Mouse (Mus musculus) adrenal gland, adult 2 months (tissue): ENCODE measurements around the gene Spns3. TPM values are rescaled to one million over a fixed set of nuclear protein-coding genes. Genes with fewer than 3 reads are reported as not detected.
A peak's percentile ranks its signal among the peaks of the same experiment; 100 is the strongest.

Source experiments
- DNase-seq: peaks from one replicate; pipeline ENCODE4 v3.0.0; 2021
- polyA plus RNA-seq: library from polyadenylated mRNA; depleted of rRNA; stranded (reverse); fragments of >200 nt; gene quantifications from 2 replicates; pipeline ENCODE4 v1.2.3, GENCODE M21; 2012
- total RNA-seq, 2 experiments: library from RNA; stranded (reverse); gene quantifications; 2 replicates each; pipeline ENCODE4 v1.2.3; 2021

Gene Spns3
- total and polyA plus RNA-seq, 3 experiments: 0.10 to 0.39 TPM; not detected in 1

DNA sequence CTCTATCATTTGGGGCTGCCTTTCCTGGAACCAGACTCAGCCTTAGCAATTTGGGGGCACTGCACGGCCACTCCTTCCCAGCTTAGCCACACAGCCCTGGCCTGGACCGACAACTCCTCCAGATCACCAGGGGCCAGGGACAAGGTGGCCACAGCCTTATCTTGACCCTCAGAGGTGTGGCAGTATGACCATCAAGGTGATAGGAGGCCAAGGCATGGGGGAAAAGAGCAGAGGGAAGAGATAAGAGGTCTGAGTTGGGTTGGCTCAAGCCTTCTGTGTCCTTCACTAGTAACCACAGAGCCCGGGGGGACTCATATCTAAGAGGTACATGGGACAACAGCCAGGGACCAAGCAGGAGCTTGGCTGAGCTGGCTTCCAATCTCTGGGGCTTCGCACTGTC lies 68.4 kb downstream of the Spns3 start:
- DNase-seq: no peak

- DNase-seq: no peak
Observed at GRCm38 (mm10) chr11:72481313-72481712, 69.0 kb downstream of the Spns3 start.

- no peak for DNase-seq
Observed at GRCm38 (mm10) chr11:72479499-72479898, 70.8 kb downstream of the Spns3 start.

DNA sequence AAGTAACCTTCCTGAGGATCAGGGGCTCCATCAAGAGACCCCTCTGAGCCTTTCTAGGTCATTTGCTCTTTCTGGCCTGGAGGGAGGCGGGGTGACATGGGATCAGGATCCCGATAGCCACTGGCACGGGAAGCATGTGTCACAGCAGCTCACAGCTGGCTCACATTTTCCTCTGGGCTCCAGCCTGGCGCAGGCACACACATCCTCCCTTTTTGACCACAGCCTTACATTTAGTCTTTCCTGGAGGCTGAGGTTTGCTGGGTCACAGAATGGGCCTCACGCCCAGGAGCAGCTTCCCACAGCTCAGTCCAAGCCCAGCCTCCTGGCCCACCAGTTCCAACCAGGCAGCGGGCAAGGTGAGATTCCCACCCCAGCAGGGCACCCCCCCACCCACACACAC lies 72.1 kb downstream of the Spns3 start:
- peak; percentile 15 for DNase-seq

- no peak for DNase-seq
Observed at GRCm38 (mm10) chr11:72477653-72478052, 72.7 kb downstream of the Spns3 start.

DNA sequence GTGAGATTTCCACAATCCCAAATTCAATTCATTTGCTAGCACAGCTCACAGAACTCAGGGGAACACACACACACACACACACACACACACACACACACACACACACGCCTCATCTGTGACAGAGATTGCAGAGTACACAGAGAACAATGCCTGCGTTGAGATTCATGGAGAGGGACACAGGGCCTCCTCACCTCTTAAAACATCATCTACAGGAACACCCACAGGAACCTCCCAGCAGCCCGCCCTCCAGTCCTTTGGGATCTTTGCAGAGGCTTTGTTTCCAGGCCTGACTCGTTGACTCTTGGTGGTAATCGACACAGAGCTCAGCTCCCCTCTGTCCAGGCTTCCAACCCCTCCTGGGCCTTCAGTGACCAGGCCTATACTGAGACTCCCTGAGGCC lies 73.1 kb downstream of the Spns3 start:
- DNase-seq: no peak

DNA sequence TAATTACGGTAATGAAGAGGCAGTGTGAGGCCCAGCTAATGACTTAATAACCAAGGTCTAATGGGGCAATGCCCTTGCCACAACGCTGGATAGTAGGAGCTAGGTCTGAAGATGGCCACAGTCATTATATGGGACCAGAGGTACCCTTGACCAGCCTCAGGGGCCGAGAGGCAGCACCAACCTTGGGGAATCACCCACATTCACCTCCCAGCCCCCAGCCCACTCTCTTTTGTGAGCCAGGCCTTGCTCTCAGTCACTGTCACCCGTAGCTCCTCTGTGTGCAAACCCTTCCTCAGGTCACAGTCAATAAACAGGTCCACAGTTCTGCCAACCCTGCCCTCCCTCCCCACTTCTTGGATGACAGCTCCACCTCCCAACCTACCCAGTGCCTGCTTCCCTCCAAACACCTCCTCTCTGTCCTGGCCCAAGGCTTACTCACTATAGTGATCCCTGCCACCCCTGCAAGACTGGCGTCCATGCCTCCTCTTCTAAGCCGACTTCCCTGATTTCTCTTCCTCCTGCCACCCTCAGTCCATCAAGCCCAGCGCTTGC lies 74.2 kb downstream of the Spns3 start:
- DNase-seq: no peak

DNA sequence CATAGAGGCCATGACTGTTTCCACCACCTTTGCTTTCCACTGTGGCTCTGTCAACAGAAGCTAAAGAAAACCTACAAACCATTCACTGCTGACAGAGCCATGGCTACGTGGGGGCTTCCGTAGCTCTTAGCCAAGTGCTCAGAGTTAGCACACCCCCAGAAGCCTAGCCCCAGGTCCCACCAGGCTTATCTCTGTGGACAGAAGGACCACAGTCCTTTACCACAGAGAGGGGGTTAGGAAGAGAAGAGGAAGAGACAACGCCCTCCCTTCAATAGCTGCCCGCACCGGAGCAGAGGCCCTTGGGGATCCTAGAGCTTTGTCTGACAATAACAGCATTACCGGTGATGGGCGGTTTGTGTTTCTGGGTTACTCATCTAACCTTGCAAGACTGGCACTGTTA lies 74.9 kb downstream of the Spns3 start:
- no peak for DNase-seq

DNA sequence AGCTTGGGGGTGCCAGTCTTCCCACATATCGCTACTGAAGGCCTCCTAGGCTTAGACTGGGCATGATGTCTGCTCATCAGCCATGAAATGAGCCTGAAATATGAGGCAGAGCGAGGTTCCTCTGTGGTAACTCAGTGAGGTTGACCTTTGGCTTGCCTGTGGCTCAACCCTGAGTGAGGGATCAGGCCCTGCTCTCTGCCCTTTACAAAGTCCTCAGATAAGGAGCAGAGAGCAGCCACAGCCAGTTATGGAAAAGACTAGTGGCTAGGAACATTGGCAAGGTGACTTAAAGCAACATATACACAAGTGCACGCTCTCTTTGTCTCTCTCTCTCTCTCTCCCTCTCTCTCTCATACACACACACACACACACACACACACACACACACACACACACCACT lies 75.4 kb downstream of the Spns3 start:
- DNase-seq: no peak

DNA sequence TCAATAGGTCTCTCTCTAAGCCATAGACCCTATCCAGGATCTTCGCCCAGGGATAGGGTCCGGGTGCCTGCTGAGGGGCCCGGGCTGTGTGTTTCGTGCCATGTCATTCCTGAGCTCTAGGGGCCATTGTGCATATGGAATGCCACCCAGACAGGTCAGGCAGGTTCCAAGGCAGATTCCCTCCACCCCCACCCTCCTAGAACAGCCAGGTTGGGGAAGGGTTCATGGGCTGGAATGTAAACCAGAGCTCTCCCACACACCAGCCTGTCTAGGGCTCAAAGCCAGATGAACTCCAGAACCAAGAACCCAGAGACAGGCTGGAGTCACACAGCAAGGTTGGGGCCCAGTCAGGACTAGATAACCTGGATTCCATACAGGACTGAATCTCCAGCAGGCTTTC lies 76.8 kb downstream of the Spns3 start:
- DNase-seq: no peak

DNA sequence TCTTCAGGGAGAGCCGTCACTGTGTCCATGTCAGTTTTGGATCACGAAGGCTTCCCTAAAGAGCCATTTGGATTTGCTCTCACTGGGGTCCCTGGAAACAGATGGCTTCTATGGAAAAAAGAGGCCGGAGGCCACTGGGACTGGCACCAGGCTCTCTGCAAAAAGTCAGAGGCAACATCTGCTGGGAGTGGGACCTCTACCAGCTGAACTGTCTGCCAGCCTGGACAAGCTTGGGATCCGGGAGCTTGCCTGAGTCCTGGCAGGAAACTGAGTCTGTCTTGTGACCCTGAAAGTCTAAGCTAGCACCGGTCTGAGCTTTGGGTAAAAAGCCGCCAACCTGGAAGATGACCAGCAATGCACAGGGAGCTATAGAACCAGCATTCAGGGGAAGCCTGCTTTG lies 78.9 kb downstream of the Spns3 start:
- DNase-seq: no peak

GRCm38 (mm10) chr11:72470004-72470403 lies 80.3 kb downstream of the Spns3 start:
- DNase-seq: no peak

- DNase-seq: peak; percentile 72
Observed at GRCm38 (mm10) chr11:72469217-72469616, 81.1 kb downstream of the Spns3 start.

GRCm38 (mm10) chr11:72468525-72468924 lies 81.8 kb downstream of the Spns3 start:
- no peak for DNase-seq

DNA sequence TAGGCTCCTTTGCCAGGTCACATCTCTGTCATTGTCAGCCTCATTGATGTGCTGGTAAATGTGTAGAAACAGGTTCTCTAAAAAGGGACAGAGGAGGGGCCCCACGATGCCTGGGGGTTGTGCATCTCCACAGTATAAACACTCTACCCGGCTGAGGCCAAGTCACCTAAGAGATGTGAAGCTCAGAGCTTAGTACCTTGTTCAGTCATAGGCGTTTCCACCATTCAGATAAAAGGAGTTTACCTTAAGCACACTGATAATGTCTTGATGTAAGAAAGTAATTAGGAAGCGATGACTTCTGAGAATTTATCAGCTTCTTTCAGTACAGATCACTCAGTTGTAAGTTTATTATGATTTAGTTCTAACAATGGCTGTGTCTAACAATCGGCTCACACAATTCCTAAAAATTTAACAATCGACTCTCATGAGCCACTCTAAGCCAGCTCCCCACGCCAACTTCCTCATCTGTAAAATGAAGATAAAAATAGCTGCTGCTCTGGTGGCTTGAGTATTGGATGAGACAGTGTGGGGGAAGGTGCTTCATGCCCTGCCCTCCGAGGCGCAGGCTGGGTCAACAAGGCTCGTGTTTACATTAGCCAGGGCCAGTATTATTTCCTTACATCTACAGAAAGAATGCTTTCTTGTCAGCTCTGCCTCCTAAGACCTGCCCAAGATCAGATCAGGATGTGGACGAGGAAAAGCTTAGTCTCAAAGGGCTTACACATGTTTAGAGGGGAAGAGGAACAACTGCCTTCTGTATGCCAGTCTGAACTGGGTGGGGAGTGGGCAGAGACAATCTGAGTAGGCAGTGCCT lies 83.4 kb downstream of the Spns3 start:
- no peak for DNase-seq

GRCm38 (mm10) chr11:72465978-72466693 lies 84.2 kb downstream of the Spns3 start:
- no peak for DNase-seq

- DNase-seq: no peak
Observed at GRCm38 (mm10) chr11:72464821-72465220, 85.5 kb downstream of the Spns3 start.

GRCm38 (mm10) chr11:72461500-72461981 lies 88.8 kb downstream of the Spns3 start:
- no peak for DNase-seq

DNA sequence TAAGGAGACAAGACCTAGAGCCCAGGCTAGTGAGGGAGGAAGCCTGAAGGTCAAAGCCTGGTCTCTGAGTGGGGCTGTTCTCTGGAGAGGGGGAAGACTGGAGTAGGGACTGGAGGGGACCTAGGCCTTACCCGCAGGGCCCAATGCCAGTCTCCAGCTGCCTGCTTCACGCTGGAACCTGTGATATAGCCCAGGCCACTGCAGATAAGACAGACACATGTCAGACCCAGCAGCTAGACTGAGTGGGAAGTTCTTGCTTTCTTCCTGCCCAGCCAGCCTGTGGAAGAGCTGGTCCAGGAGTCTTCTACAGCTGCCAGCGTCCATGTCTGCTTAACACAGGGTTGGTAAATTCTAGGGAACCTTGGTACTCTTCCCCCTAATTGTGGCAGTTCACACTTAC lies 91.8 kb downstream of the Spns3 start:
- DNase-seq: no peak

DNA sequence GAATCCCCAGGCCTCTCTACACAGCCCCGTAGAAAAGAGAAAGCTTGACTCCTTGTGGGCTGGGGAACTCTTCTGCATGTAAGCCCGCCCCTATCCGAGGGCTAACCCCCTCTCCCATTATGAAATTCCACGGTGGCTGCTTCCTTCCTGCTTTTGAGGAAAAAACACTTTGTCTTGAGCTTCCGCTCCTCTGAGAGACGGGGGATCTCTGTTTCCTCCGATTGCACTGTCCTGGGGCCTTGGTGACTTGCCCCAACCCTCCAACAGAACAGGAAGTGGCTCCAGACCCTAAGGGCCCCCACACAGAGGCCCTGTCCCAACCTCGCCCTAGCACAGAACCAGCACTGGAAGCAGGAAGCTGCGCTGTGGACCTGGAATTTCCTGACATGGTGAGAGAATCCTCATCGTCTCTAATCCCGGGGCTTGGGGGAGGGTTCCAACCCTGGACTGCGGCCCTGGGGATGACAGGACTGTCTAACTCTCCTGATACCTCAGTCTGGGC lies 92.3 kb downstream of the Spns3 start:
- DNase-seq: peak; percentile 20

DNA sequence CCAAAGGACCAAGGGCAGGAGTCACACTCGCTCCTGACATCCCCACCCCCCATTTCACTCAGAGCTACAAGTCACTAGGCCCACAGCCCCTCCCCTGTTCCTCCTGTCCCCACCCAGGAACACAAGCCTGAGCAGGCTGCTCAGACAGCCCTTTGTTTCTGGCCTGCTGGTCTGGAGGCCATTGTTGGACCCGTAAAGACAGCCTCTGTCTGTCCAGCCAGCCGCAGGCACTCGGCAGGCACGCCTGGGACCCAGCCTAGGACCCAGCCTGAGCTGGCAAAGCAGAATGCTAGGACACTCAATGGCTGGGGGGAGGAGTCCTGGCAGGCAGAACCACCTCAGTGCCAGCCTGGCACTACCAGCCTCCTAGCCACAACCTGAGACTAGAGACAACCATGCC lies 94.6 kb downstream of the Spns3 start:
- DNase-seq: no peak

DNA sequence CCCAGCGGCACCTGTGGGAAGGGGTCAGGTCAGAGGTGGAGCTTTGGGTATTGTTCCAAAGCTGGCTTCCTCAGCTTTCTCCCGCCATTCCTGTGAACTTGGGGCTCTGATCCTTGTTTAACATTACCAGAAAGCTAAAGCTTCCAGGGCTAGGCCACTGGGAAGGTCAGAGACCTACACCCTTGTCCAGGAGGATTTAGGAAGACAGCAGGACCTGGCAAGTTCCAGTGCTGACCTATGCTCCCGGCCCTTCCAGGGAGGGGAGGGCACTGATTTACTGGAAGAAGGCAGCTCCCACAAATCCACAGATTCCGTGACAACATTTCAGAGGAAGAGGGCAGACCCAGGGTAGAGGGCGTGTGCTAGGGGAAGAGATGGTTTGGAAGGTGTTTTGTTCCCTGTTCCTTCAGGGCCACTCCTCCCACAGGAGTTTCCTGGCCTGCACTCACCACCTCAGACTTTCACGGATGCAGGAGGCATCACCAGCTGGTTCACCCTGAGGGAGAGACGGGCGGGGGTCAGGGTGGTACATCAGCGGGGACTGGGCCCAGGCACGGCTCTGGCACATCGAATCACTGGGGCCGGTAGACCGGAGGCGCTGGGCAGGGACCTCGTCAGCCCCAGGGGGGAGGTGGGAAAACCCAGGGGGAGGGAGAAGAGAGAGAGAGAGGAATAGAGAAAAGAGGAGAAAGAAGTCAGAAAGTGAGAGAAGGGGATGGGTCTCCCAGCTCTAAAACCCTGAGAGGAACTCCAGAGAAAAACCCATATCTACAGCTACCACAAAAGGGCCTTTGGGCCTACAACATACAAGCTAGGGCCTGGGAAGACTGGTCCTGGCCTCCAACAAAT lies 97.0 kb downstream of the Spns3 start:
- no peak for DNase-seq
